ENCODE assay signal across 8 mouse cellular contexts in genomic region chr19:5688200-5689087, GRCm38 (mm10). TPM values are rescaled to one million over a fixed set of nuclear protein-coding genes. Genes with fewer than 3 reads are reported as not detected.
DNase-seq lines count a peak whose midpoint lies in the region; ATAC-seq and TF ChIP-seq lines count a peak whose summit lies in the region.

Gene Map3k11, plus strand, starts transcription at chr19:5688742.
Gene Pcnx3, minus strand, starts transcription at chr19:5688908.

- no peaks in the 10 kb centered on the region for H3K9me3 ChIP-seq in embryonic facial prominence, embryonic 13.5 days
- H3K9me3 ChIP-seq in limb, embryonic 12.5 days: no peaks in the 10 kb centered on the region
- H3K9me3 ChIP-seq in midbrain, embryonic 15.5 days: no peaks in the 10 kb centered on the region

- no peaks in the 10 kb centered on the region for H3K27me3 ChIP-seq in embryonic facial prominence, embryonic 13.5 days
- H3K27me3 ChIP-seq in kidney, adult 2 months (replicated peaks; ENCODE audit: control insufficient read depth, insufficient read depth, low read length): no peaks in the 10 kb centered on the region
- no peaks in the 10 kb centered on the region for H3K27me3 ChIP-seq in limb, embryonic 12.5 days
- H3K27me3 ChIP-seq in midbrain, embryonic 15.5 days (replicated peaks): no peaks in the 10 kb centered on the region
- H3K27me3 ChIP-seq in spleen, adult 2 months (ENCODE audit: control insufficient read depth, insufficient read depth, low read length): no peaks in the 10 kb centered on the region

- no peak for TF ChIP-seq POLR2A in kidney, adult 2 months (IDR thresholded peaks at IDR 0.05; ENCODE audit: low read depth, low read length)
- no peak; the same call in 1 of the 2 replicates for TF ChIP-seq POLR2A in spleen, adult 2 months (IDR thresholded peaks at IDR 0.05; ENCODE audit: low read depth, low read length)

- peak within 1 kb of the TSS; percentile 94 for H3K9ac ChIP-seq in embryonic facial prominence, embryonic 13.5 days
- peak within 1 kb of the TSS; percentile 94 for H3K9ac ChIP-seq in limb, embryonic 12.5 days (replicated peaks)
- peak within 1 kb of the TSS; percentile 95 for H3K9ac ChIP-seq in midbrain, embryonic 15.5 days

- ATAC-seq in embryonic facial prominence, embryonic 13.5 days (ENCODE audit: insufficient number of reproducible peaks, insufficient read depth, low FRiP score, low TSS enrichment, low read depth): peak; percentile 88
- ATAC-seq in limb, embryonic 12.5 days (ENCODE audit: insufficient number of reproducible peaks, insufficient read depth, low FRiP score, low TSS enrichment, low read depth): peak; percentile 90
- peak; percentile 96 for ATAC-seq in midbrain, embryonic 15.5 days (replicated peaks)

- peaks cover 46% of the 10 kb centered on the region for H3K4me1 ChIP-seq in embryonic facial prominence, embryonic 13.5 days
- H3K4me1 ChIP-seq in kidney, adult 2 months (ENCODE audit: control insufficient read depth, insufficient read depth, low read length): peaks cover 14% of the 10 kb centered on the region
- peaks cover 43% of the 10 kb centered on the region for H3K4me1 ChIP-seq in limb, embryonic 12.5 days (replicated peaks)
- peaks cover 53% of the 10 kb centered on the region for H3K4me1 ChIP-seq in midbrain, embryonic 15.5 days
- peaks cover 26% of the 10 kb centered on the region for H3K4me1 ChIP-seq in spleen, adult 2 months (ENCODE audit: control insufficient read depth, insufficient read depth, insufficient read length)

- H3K4me2 ChIP-seq in embryonic facial prominence, embryonic 13.5 days: peak within 1 kb of the TSS; percentile 100
- peak within 1 kb of the TSS; percentile 95 for H3K4me2 ChIP-seq in limb, embryonic 12.5 days
- peak within 1 kb of the TSS; percentile 99 for H3K4me2 ChIP-seq in midbrain, embryonic 15.5 days

- TF ChIP-seq CTCF in kidney, adult 2 months (conservative IDR thresholded peaks at IDR 0.05; ENCODE audit: insufficient read depth, insufficient read length, low read depth, low read length): no peak
- TF ChIP-seq CTCF in spleen, adult 2 months (IDR thresholded peaks at IDR 0.05; ENCODE audit: extremely low read depth, insufficient read depth, insufficient read length, insufficient replicate concordance): no peak

- peaks cover 59% of the 10 kb centered on the region for H3K36me3 ChIP-seq in embryonic facial prominence, embryonic 13.5 days
- 0 out of 2 replicates have a peak, but pooled peaks cover 2% of the 10 kb centered on the region for H3K36me3 ChIP-seq in kidney, adult 2 months (ENCODE audit: control insufficient read depth, insufficient read depth, low read length)
- peaks cover 66% of the 10 kb centered on the region for H3K36me3 ChIP-seq in limb, embryonic 12.5 days
- peaks cover 30% of the 10 kb centered on the region for H3K36me3 ChIP-seq in midbrain, embryonic 15.5 days (replicated peaks)
- peaks cover 44% of the 10 kb centered on the region for H3K36me3 ChIP-seq in spleen, adult 2 months (ENCODE audit: control insufficient read depth, insufficient read depth, low read length)

- H3K4me3 ChIP-seq in embryonic facial prominence, embryonic 13.5 days: peak within 1 kb of the TSS; percentile 97
- peak within 1 kb of the TSS; percentile 88 for H3K4me3 ChIP-seq in kidney, adult 2 months (ENCODE audit: insufficient read depth, low read depth, low read length)
- peak within 1 kb of the TSS; percentile 93 for H3K4me3 ChIP-seq in limb, embryonic 12.5 days (replicated peaks)
- H3K4me3 ChIP-seq in midbrain, embryonic 15.5 days: peak within 1 kb of the TSS; percentile 98
- H3K4me3 ChIP-seq in spleen, adult 2 months (ENCODE audit: extremely low read depth, insufficient read depth, insufficient read length): peak within 1 kb of the TSS; percentile 90

- WGBS in embryonic facial prominence, embryonic 13.5 days: under 1% methylated on average over 69 of the region's 69 CpGs
- WGBS in kidney, adult 2 months: under 1% methylated on average over 69 of the region's 69 CpGs
- WGBS in limb, embryonic 12.5 days: under 1% methylated on average over 69 of the region's 69 CpGs
- under 1% methylated on average over 69 of the region's 69 CpGs for WGBS in midbrain, embryonic 15.5 days
- 1% methylated on average over 69 of the region's 69 CpGs for WGBS in spleen, adult 2 months

- DNase-seq in 3134 (ENCODE audit: extremely low read depth, insufficient read length, low spot score): peak; percentile 93
- peak; percentile 97 to 98 for DNase-seq in adrenal gland, postnatal 36 days
- DNase-seq in heart, adult 18-20 months: peak; percentile 96 to 99
- peak; percentile 99 for DNase-seq in kidney, adult 2 months
- DNase-seq in spleen, adult 2 months (ENCODE audit: low read depth in 1 of 2, low spot score in 2 of 2): peak; percentile 96

- peak within 1 kb of the TSS; percentile 94 for H3K27ac ChIP-seq in embryonic facial prominence, embryonic 13.5 days
- peak within 1 kb of the TSS; percentile 92 for H3K27ac ChIP-seq in kidney, adult 2 months (ENCODE audit: insufficient read depth, low read depth, low read length)
- peak within 1 kb of the TSS; percentile 90 for H3K27ac ChIP-seq in limb, embryonic 12.5 days
- H3K27ac ChIP-seq in midbrain, embryonic 15.5 days: peak within 1 kb of the TSS; percentile 88
- H3K27ac ChIP-seq in spleen, adult 2 months (ENCODE audit: insufficient read depth, low read length): peak within 1 kb of the TSS; percentile 95

RNA-seq across cellular contexts. Expression of gene Map3k11, which starts in this region (rescaled TPM):
- total RNA-seq in adrenal gland, postnatal 36 days (2021): 10 to 100 TPM; 44.7 to 45.8 TPM
- 19.2 and 20.5 TPM in 2 replicates for polyA plus RNA-seq in embryonic facial prominence, embryonic 13.5 days (2015; fragmentation: Nextera tagmentation; extraction: Ambion mirVana)
- total RNA-seq in heart, adult 18-20 months (2021): 10 to 100 TPM; 21.5 to 25.2 TPM
- 72.2 and 83.9 TPM in 2 replicates for polyA plus RNA-seq in kidney, adult 2 months (2012; rRNA removed)
- polyA plus RNA-seq in limb, embryonic 12.5 days (2016; fragmentation: Nextera tagmentation; extraction: Ambion mirVana): 19.4 and 19.6 TPM in 2 replicates
- 12.5 and 14.0 TPM in 2 replicates for polyA plus RNA-seq in midbrain, embryonic 15.5 days (2015; fragmentation: Nextera tagmentation; extraction: Ambion mirVana)
- polyA plus RNA-seq in spleen, adult 2 months (2012; rRNA removed): 73.4 and 88.7 TPM in 2 replicates

RNA-seq across cellular contexts. Expression of gene Pcnx3, which starts in this region (rescaled TPM):
- total RNA-seq in adrenal gland, postnatal 36 days (2021): 100 to 1,000 TPM in 1 of 2 experiments, 10 to 100 TPM in 1; 89.5 to 108 TPM
- 25.6 and 26.5 TPM in 2 replicates for polyA plus RNA-seq in embryonic facial prominence, embryonic 13.5 days (2015; fragmentation: Nextera tagmentation; extraction: Ambion mirVana)
- total RNA-seq in heart, adult 18-20 months (2021): 10 to 100 TPM; 17.3 to 18.4 TPM
- 88.8 and 108 TPM in 2 replicates for polyA plus RNA-seq in kidney, adult 2 months (2012; rRNA removed)
- 35.9 and 38.3 TPM in 2 replicates for polyA plus RNA-seq in limb, embryonic 12.5 days (2016; fragmentation: Nextera tagmentation; extraction: Ambion mirVana)
- 29.2 TPM in 2 replicates for polyA plus RNA-seq in midbrain, embryonic 15.5 days (2015; fragmentation: Nextera tagmentation; extraction: Ambion mirVana)
- polyA plus RNA-seq in spleen, adult 2 months (2012; rRNA removed): 195 and 236 TPM in 2 replicates

Comparison
In these comparisons a context has a peak if more than half of its experiments do, and no peak if none do; other contexts are left out.
1. Peak in every context shown above with its lines: DNase-seq, ATAC-seq, H3K4me3 ChIP-seq and H3K27ac ChIP-seq.
2. RNA of gene Pcnx3 (total RNA-seq): 89.5 to 108 TPM in adrenal gland, postnatal 36 days; 17.3 to 18.4 TPM in heart, adult 18-20 months; every median in the first group is over 4 times any median in the second.